Mouse (Mus musculus) frontal cortex, postnatal 10 days (tissue): ENCODE data around the gene Kif17.

Experiments
- DNase-seq, 2 experiments: peaks; one replicate each; pipeline ENCODE4 v3.0.0; 2022; ENCODE audit warnings: low spot score in 2 of 2, mixed read lengths in 1 of 2

The Kif17 gene

GRCm38 (mm10) chr4:138250088-138250960, at the start of gene Kif17, which contains the start of gene Sh2d5:
Gene Kif17 (plus strand): TSS chr4:138250435.
Gene Sh2d5 (plus strand): TSS chr4:138250403.
- DNase-seq, result peak; percentile 83 to 87

GRCm38 (mm10) chr4:138200769-138201168, 49.5 kb upstream of the Kif17 start:
- no peak for DNase-seq

- no peak for DNase-seq
These were observed 48.5 kb upstream of the Kif17 start for GRCm38 (mm10) chr4:138201696-138202095.

GRCm38 (mm10) chr4:138210116-138210515, 40.1 kb upstream of the Kif17 start:
- no peak for DNase-seq

GRCm38 (mm10) chr4:138213861-138214260, 36.4 kb upstream of the Kif17 start:
- DNase-seq, result no peak

- DNase-seq, result no peak
These were observed 34.5 kb upstream of the Kif17 start for GRCm38 (mm10) chr4:138215671-138216199.

- DNase-seq, result peak; percentile 68 to 79
These were observed 33.9 kb upstream of the Kif17 start, which contains the start of gene Hp1bp3 for GRCm38 (mm10) chr4:138216200-138216890. Gene Hp1bp3 (plus strand): TSS chr4:138216296.

GRCm38 (mm10) chr4:138216891-138217392, 33.3 kb upstream of the Kif17 start:
- peak; percentile 97 to 98 for DNase-seq

GRCm38 (mm10) chr4:138217441-138217840, 32.8 kb upstream of the Kif17 start:
- no peak for DNase-seq

GRCm38 (mm10) chr4:138217951-138218685, 32.1 kb upstream of the Kif17 start:
- no peak for DNase-seq

- DNase-seq, result no peak
These were observed 30.9 kb upstream of the Kif17 start for GRCm38 (mm10) chr4:138219331-138219730.

- DNase-seq, result no peak
These were observed 29.5 kb upstream of the Kif17 start for GRCm38 (mm10) chr4:138220761-138221160.

GRCm38 (mm10) chr4:138221406-138221805, 28.8 kb upstream of the Kif17 start:
- DNase-seq, result no peak

- no peak for DNase-seq
These were observed 27.8 kb upstream of the Kif17 start for GRCm38 (mm10) chr4:138222396-138222795.

- DNase-seq, result no peak
These were observed 26.6 kb upstream of the Kif17 start for GRCm38 (mm10) chr4:138223623-138224022.

GRCm38 (mm10) chr4:138246756-138247665, 3.2 kb upstream of the Kif17 start:
- peak; percentile 48 to 71 for DNase-seq

- no peak for DNase-seq
These were observed 1.6 kb downstream of the Kif17 start for GRCm38 (mm10) chr4:138251819-138252218.

GRCm38 (mm10) chr4:138252231-138252630, 2.0 kb downstream of the Kif17 start:
- no peak for DNase-seq

- DNase-seq, result peak in 1 of 2 experiments; percentile 5
These were observed 7.0 kb downstream of the Kif17 start for GRCm38 (mm10) chr4:138257116-138257687.

GRCm38 (mm10) chr4:138258663-138259062, 8.4 kb downstream of the Kif17 start:
- no peak for DNase-seq
